Mouse (Mus musculus) frontal cortex, adult 2 months (tissue): ENCODE data around the gene Psmc3ip. TPM values are rescaled to one million over a fixed set of nuclear protein-coding genes. Genes with fewer than 3 reads are reported as not detected.
"Not testable (repeated sequence)": the region's sequence is repeated elsewhere in the genome, so short reads cannot be mapped to it uniquely, and the experiment has no call there.

Experiments
- DNase-seq, 2 experiments: peaks; one replicate each; pipeline ENCODE4 v3.0.0; 2022; ENCODE audit warnings: low spot score in 1 of 2; ENCODE audit errors: extremely low spot score in 1 of 2
- polyA plus RNA-seq: library from polyadenylated mRNA; depleted of rRNA; stranded (reverse); fragments of >200 nt; gene quantifications from 2 replicates; pipeline ENCODE4 v1.2.3, GENCODE M21; 2012; rRNA removed

Psmc3ip gene
- 5.6 and 7.8 TPM in 2 replicates for polyA plus RNA-seq

DNA sequence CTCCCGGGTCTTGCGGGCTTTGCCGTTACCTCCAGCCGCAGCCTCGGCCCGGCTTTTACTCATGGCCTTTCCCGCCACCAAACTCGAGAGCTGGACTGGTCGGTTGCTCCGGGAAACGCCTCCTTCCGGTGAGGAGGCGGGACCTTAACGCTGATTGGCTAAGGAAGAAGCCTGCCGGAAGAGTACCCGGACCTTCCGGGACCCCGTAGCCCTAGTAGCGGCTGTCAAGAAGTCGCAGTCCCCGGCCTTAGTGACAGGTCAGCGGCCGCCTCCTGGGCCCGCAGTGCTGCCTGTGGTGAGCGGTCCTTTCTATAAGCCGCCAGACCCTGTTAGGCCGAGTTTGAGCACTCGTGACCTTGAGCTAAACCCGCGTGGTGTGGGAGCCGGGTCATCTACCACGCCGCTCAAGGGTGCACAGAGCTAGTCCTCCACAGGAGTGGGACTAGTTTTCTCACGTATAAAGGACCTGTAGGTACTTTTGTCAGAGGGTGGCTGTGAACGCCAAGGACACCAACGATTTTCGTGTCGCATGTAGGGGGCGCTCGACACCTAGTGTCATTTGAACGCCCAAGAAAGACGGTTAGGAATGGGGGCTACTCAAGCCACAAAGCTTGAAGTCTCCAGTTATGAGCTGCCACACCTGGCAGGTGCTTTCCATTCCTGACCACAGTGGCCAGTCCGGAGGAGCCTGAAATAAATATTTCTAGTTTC lies at the start of gene Psmc3ip:
TSS of gene Psmc3ip (minus strand) at position 123 of the 711 bp plus-strand sequence.
- DNase-seq: peak; percentile 90 to 95

DNA sequence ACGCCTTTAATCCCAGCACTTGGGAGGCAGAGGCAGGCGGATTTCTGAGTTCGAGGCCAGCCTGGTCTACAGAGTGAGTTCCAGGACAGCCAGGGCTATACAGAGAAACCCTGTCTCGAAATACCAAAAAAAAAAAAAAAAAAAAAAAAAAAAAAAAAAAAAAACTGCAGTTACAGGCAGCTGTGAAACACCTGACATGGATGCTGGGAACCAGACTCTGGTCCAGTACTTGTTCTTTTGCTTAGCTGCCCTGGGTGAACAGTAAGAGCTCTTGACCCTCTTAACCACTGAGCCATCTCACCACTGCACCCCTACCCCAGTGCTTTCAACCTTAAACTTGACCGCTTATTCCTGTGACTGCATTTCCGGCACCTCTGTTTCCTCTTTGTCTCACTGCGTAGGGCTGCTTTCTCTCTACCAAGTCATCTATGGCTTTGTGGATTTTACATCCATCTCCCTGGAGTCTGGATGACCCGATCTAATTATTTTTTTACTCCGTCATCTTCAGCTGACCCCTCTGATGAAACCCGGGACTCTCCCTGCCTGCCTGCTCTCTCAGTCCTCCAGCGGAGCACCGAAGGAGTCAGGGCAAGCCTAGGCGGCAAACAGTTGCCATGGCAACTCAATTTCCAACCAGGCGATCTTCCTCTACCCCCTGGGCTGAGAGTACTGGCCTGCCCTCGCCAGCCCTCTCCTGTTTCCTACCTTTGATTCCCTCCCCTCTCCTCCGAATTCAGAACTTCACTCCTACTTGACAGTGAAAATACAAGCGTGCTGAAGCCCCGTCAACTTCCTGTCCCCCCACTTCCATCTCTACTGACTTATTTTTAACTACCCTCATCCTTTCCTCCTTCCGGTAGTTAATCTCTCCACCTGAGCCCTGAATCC lies 48.3 kb upstream of the Psmc3ip start:
- peak in 1 of 2 experiments; percentile 67 for DNase-seq

DNA sequence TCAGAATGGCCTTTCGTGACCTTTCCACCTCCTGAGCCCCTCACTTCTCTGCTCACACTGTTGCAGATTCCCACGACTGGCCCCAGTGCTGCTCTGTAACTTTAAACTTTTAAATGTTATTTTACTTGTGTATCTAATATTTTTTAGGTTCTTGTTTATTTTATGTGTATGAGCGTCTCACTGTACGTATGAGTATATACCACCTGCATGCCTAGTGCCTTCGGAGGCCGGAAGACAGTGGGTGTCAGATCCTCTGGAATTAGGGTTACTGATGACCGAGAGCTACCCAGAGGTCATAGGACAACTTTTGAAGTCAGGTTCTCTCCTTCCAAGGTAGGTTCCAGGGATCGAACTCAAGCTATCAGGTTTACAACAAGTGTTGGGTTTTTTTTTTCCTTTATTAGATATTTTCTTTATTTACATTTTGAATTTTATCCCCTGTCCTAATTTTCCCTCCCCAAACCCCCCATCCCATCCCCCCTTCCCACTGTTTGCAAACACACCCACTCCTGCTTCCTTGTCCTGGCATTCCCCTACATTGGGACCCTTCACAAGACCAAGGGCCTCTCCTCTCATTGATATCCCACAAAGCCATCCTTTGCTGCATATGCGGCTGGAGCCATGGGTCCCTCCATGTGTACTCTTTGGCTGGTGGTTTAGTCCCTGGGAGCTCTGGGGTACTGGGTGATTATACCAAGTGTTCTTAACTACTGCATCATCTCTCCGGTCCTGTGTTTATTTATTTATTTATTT lies 47.2 kb upstream of the Psmc3ip start:
- DNase-seq: no peak

- no peak for DNase-seq
These were observed 45.9 kb upstream of the Psmc3ip start for GRCm38 (mm10) chr11:101141088-101141487.

- no peak for DNase-seq
These were observed 45.1 kb upstream of the Psmc3ip start for GRCm38 (mm10) chr11:101140164-101140819.

DNA sequence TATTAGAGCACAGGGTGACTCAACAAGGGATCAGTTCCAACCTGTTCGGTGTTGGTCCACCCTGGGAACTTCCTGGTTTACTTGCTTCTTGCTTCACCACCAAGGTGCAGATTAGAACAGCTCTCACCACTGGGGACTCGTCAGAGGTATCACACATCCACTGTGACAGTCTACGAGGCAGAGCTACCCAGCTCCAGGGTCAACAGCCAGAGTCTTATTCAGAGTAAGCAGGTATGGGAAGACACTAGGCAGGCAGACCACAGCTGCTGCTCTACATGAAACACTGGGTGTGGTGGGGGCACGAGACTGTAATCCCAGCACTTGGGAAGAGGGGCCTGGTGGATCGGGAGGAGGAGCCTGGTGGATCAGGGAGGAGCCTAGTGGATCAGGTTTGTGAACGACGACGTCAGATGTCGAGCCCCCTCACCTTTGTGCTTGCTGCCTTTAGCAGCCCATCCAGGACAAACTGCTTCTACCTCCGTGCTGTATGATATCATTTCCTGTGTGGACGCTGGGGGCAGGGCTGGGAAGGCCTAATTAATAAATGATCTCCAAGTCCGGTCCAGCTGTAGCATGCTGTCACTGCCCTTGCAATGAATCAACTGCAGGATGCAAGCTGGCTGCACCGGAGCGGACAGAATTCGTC lies 43.4 kb upstream of the Psmc3ip start:
- DNase-seq: no peak

GRCm38 (mm10) chr11:101137000-101137399 lies 41.8 kb upstream of the Psmc3ip start:
- no peak for DNase-seq

- DNase-seq: no peak
These were observed 39.1 kb upstream of the Psmc3ip start for GRCm38 (mm10) chr11:101134217-101134865.

DNA sequence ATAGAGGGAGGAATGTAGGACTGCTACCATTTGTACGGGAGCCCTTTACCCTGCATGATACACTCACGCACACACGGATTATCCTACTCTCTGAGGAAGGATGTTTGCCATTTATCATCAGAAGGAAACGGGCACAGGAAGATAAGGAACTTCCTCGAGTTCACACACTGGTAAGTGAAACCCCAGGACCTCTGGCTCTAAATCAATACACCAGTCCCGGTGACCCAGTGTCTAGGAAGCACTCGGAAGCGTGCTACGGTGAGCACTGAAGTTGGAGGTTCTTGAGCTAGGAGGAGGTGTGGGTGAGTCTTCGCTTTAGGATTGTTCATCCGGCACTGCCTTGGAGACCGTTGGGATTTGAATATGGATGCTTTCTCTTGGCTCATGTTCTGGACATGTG lies 37.8 kb upstream of the Psmc3ip start:
- DNase-seq: no peak

- DNase-seq: no peak
These were observed 36.5 kb upstream of the Psmc3ip start for GRCm38 (mm10) chr11:101131701-101132100.

DNA sequence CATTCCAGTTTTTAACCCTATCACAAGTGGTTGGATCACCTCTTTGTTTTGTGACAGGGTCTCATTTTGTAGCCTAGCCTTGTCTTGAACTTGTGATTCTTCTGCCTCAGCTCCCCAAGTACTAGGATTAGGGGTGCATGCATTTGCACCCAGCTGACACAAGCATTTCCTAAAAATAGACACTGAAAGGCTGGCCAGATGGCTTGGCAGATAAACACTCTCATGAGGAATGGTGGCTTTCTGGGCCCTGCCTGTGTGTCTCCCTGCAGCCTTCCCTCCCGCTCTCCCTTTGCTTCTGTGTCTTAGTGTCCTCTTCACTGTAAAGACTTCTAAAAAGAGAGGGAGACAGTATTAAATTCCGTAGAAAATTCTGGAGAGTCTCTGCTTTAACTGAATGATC lies 36.0 kb upstream of the Psmc3ip start:
- DNase-seq: no peak

DNA sequence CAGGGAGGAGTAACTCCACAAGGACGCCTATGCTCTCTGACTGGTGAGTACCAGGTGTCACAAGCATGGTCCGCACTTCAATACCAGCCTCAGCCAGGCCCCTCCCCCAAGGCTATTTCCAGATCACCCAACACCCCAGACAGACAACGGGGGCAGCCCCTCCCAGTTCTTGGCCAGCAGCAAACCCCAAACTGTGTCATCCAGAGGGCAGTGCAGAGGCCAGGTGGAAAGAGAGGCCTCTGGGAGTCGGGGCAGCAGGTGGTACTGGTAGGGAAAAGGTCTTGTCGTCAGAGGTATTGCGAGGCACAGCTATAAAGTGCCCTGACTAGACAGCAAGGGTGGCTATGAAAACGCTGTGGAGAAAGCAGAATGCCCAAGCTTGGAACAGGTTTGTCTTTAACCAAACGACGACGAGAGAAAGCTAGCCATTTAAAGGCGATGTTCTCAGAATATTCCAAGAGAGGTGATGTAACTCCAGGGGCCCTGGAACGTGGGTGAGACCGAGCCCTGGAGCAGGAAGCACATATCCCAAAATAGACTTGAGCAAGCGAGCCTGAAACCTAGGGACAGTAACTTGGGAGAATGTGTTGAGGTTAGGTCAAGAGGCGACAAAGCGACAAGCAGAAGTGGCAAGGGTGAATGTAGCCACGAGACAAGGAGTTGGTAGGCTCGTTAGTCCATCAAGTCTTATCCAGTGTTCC lies 35.0 kb upstream of the Psmc3ip start:
- DNase-seq: no peak

DNA sequence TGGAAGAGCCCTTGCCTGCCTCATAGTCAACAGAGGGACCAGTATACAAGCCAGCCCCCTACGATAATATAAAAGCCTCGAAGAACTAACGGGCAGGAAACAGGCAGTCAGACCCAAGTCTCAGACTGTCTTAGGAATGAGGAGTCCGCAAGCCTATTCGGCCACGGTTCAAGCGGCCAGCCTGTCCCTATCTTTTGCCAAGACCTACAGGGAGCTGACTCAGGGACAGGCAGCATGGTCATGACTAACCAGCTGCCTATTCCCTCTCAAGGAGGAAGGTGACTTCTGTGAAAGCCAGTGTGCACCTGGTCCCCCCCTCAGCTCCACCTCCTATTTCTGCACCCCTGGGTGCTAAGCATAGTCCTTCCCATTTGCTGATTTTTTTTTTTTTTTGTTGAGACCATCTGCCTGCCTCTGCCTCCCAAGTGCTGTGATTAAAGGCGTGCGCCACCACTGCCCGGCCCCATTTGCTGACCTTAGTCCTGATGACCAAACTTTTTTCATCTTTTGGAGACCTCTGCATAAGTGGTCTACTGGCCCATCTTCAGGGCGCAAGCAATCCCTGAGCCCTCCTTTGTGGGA lies 33.9 kb upstream of the Psmc3ip start:
- DNase-seq: no peak

- no peak for DNase-seq
These were observed 31.8 kb upstream of the Psmc3ip start for GRCm38 (mm10) chr11:101127075-101127474.

DNA sequence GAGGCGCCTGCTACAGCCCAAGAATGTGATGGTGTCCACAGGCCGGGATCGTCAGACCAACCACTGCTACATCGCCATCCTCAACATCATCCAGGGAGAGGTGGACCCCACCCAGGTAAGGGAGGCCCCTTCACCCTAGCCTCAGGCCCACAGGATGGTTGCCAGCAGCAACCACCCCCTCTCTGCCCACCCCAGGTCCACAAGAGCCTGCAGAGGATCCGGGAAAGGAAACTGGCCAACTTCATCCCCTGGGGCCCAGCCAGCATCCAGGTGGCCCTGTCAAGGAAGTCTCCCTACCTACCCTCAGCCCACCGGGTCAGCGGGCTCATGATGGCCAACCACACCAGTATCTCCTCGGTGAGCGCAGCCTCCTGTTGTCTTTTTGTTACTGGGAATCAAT lies 29.8 kb upstream of the Psmc3ip start:
- not testable (repeated sequence) for DNase-seq

- not testable (repeated sequence) for DNase-seq
These were observed 29.3 kb upstream of the Psmc3ip start for GRCm38 (mm10) chr11:101124494-101124893.

DNA sequence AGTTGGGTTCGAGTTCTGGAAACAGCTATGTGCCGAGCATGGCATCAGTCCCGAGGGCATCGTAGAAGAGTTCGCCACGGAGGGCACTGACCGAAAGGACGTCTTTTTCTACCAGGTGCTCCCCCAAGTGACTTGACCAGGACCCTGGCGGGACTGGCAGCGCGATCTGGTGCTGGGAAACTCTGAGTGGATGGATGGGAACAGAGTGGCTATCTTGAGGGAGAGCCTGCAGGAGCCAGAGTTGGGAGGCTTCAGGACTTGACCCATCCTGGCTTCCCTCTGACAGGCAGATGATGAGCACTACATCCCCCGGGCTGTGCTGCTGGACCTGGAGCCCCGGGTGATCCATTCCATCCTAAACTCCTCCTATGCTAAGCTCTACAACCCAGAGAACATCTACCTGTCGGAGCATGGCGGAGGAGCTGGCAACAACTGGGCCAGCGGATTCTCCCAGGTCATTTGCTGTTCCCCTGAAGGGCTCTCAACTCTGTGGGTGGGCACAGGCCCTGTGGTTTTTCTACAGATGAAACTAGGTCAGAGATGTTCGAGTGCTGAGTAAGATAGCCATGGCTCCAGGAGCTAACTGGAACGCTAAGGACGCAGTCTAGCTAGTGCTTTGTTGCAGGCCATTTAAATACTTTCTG lies 25.4 kb upstream of the Psmc3ip start:
- no peak for DNase-seq
